ENCODE assay signal across 12 mouse cellular contexts in genomic region chr6:53545989-53546388, GRCm38 (mm10).
DNase-seq lines count a peak whose midpoint lies in the region; ATAC-seq and TF ChIP-seq lines count a peak whose summit lies in the region.
"Had no signal": no experiment of that assay in that cellular context is flagged by ENCODE, and none has a peak within 500 bp of the region (broad histone marks: within the 10 kb centered on the region; RNA-seq: fewer than 3 reads in every experiment).

No protein-coding gene starts in this region.

- H3K9ac ChIP-seq in embryonic facial prominence, embryonic 12.5 days = no peak overlapping the region
- H3K9ac ChIP-seq in forebrain, embryonic 14.5 days (ENCODE audit: low read length) = no peak overlapping the region
- no peak overlapping the region for H3K9ac ChIP-seq in midbrain, postnatal 0 days (replicated peaks; ENCODE audit: low read length, poor library complexity, severe bottlenecking)
- H3K9ac ChIP-seq: lung, embryonic 15.5 days had no signal

- WGBS in embryonic facial prominence, embryonic 12.5 days = 23% methylated on average over 5 of the region's 5 CpGs
- 3% methylated on average over 5 of the region's 5 CpGs for WGBS in forebrain, embryonic 14.5 days
- WGBS in midbrain, postnatal 0 days = 24% methylated on average over 5 of the region's 5 CpGs

- TF ChIP-seq CTCF in midbrain, postnatal 0 days (IDR thresholded peaks at IDR 0.05) = no peak

- no peak for ATAC-seq in embryonic facial prominence, embryonic 12.5 days (ENCODE audit: insufficient number of reproducible peaks, insufficient read depth, low FRiP score, low TSS enrichment)
- ATAC-seq in forebrain, embryonic 14.5 days = peak; percentile 48
- no peak for ATAC-seq in midbrain, postnatal 0 days (ENCODE audit: low FRiP score)

- no peaks in the 10 kb centered on the region for H3K36me3 ChIP-seq in embryonic facial prominence, embryonic 12.5 days
- H3K36me3 ChIP-seq in forebrain, embryonic 14.5 days (ENCODE audit: control insufficient read depth, insufficient read depth, low read length) = no peaks in the 10 kb centered on the region
- H3K36me3 ChIP-seq in midbrain, postnatal 0 days (ENCODE audit: insufficient read depth, low read length) = no peaks in the 10 kb centered on the region
- H3K36me3 ChIP-seq: G1E; lung, embryonic 15.5 days had no signal

- DNase-seq in lung, postnatal 10 days = peak; percentile 25
- DNase-seq in lung, adult 18-20 months = no peak
- DNase-seq in forebrain, embryonic 14.5 days (ENCODE audit: low spot score) = peak; percentile 63
- DNase-seq in midbrain, postnatal 0 days (ENCODE audit: low spot score) = peak; percentile 8
- DNase-seq in right cerebral cortex, postnatal 10 days (ENCODE audit: low spot score in 2 of 2) = no peak
- no peak for DNase-seq in gastrocnemius, adult 18-20 months (ENCODE audit: low spot score)
- DNase-seq: adrenal gland, postnatal 10 days; cerebellum, adult 11 months; gastrocnemius, postnatal 25 days had no signal

- H3K4me3 ChIP-seq in embryonic facial prominence, embryonic 12.5 days = no peak overlapping the region
- H3K4me3 ChIP-seq in forebrain, embryonic 14.5 days (ENCODE audit: low read depth, low read length) = no peak overlapping the region
- H3K4me3 ChIP-seq in midbrain, postnatal 0 days (ENCODE audit: low read depth, low read length) = no peak overlapping the region
- H3K4me3 ChIP-seq: lung, embryonic 15.5 days had no signal

- H3K9me3 ChIP-seq in embryonic facial prominence, embryonic 12.5 days = no peaks in the 10 kb centered on the region
- no peaks in the 10 kb centered on the region for H3K9me3 ChIP-seq in forebrain, embryonic 14.5 days (replicated peaks; ENCODE audit: control insufficient read depth, low read length)
- no peaks in the 10 kb centered on the region for H3K9me3 ChIP-seq in midbrain, postnatal 0 days (ENCODE audit: low read length)
- H3K9me3 ChIP-seq: lung, embryonic 15.5 days had no signal

- peak overlapping the region; percentile 70 for H3K27ac ChIP-seq in embryonic facial prominence, embryonic 12.5 days
- peak overlapping the region; percentile 48; the same call in 1 of the 2 replicates for H3K27ac ChIP-seq in forebrain, embryonic 14.5 days (ENCODE audit: low read depth, low read length)
- no peak overlapping the region for H3K27ac ChIP-seq in midbrain, postnatal 0 days (ENCODE audit: low read depth, low read length)

- peaks cover 35% of the 10 kb centered on the region for H3K4me1 ChIP-seq in embryonic facial prominence, embryonic 12.5 days
- peaks cover 26% of the 10 kb centered on the region for H3K4me1 ChIP-seq in forebrain, embryonic 14.5 days (ENCODE audit: control insufficient read depth, insufficient read depth, low read length)
- H3K4me1 ChIP-seq in midbrain, postnatal 0 days (ENCODE audit: insufficient read depth, low read length) = peaks cover 4% of the 10 kb centered on the region; the same call in 1 of the 2 replicates

- no peaks in the 10 kb centered on the region for H3K27me3 ChIP-seq in embryonic facial prominence, embryonic 12.5 days
- H3K27me3 ChIP-seq in forebrain, embryonic 14.5 days (replicated peaks; ENCODE audit: control insufficient read depth, insufficient read depth, low read length) = no peaks in the 10 kb centered on the region
- H3K27me3 ChIP-seq in midbrain, postnatal 0 days (ENCODE audit: insufficient read depth, low read length) = no peaks in the 10 kb centered on the region
- H3K27me3 ChIP-seq: lung, embryonic 15.5 days had no signal

- H3K4me2 ChIP-seq in embryonic facial prominence, embryonic 12.5 days (replicated peaks) = no peak overlapping the region
- H3K4me2 ChIP-seq in forebrain, embryonic 14.5 days (ENCODE audit: low read length) = no peak overlapping the region
- no peak overlapping the region for H3K4me2 ChIP-seq in midbrain, postnatal 0 days (ENCODE audit: low read depth, low read length, poor library complexity, severe bottlenecking)
- H3K4me2 ChIP-seq: lung, embryonic 15.5 days had no signal

Comparison
In these comparisons a context has a peak if more than half of its experiments do, and no peak if none do; other contexts are left out.
1. DNase-seq: peak in lung, postnatal 10 days (single experiment), forebrain, embryonic 14.5 days (single experiment) and midbrain, postnatal 0 days (single experiment); none in lung, adult 18-20 months (0 of 2), right cerebral cortex, postnatal 10 days (0 of 2) and gastrocnemius, adult 18-20 months (single experiment).